In genomic region chr2:167702126-167702525, GRCm38 (mm10) we compare ENCODE assay signal across 28 mouse cellular contexts. TPM values are rescaled to one million over a fixed set of nuclear protein-coding genes. Genes with fewer than 3 reads are reported as not detected.
A peak's percentile ranks its signal among the peaks of the same experiment; 100 is the strongest.
DNase-seq lines count a peak whose midpoint lies in the region; ATAC-seq and TF ChIP-seq lines count a peak whose summit lies in the region.
"Had no signal": no experiment of that assay in that cellular context is flagged by ENCODE, and none has a peak within 500 bp of the region (broad histone marks: within the 10 kb centered on the region; RNA-seq: fewer than 3 reads in every experiment).

No protein-coding gene starts in this region.

- peak overlapping the region; percentile 38; the same call in 1 of the 2 replicates for H3K4me2 ChIP-seq in liver, postnatal 0 days (ENCODE audit: low read depth, low read length)
- no peak overlapping the region for H3K4me2 ChIP-seq in liver, embryonic 11.5 days
- H3K4me2 ChIP-seq: heart, embryonic 15.5 days; hindbrain, embryonic 14.5 days; lung, embryonic 15.5 days; neural tube, embryonic 13.5 days; stomach, embryonic 15.5 days had no signal

- H3K4me1 ChIP-seq in liver, postnatal 0 days (ENCODE audit: insufficient read depth): no peaks in the 10 kb centered on the region; the same call in 1 of the 2 replicates
- H3K4me1 ChIP-seq in liver, embryonic 11.5 days (replicated peaks; ENCODE audit: control insufficient read depth, insufficient read depth, low read length): peaks cover 4% of the 10 kb centered on the region; the same call in 1 of the 2 replicates

- 60% methylated on average over 6 of the region's 6 CpGs for WGBS in liver, postnatal 0 days (ENCODE audit: insufficient replicate concordance)
- WGBS in liver, embryonic 11.5 days: 75% methylated on average over 6 of the region's 6 CpGs
- 85% methylated on average over 6 of the region's 6 CpGs for WGBS in macrophage (ENCODE audit: missing documents)

- H3K79me2 ChIP-seq in macrophage (ENCODE audit: inconsistent target): no peaks in the 10 kb centered on the region

- TF ChIP-seq EP300 in liver, postnatal 0 days (IDR thresholded peaks at IDR 0.05; ENCODE audit: low read depth): no peak

- no peaks in the 10 kb centered on the region for H3K36me3 ChIP-seq in liver, postnatal 0 days (replicated peaks; ENCODE audit: insufficient read depth, low read length)
- H3K36me3 ChIP-seq in liver, embryonic 11.5 days (ENCODE audit: control insufficient read depth, insufficient read depth, low read length): no peaks in the 10 kb centered on the region
- H3K36me3 ChIP-seq in macrophage (ENCODE audit: inconsistent target): no peaks in the 10 kb centered on the region
- H3K36me3 ChIP-seq: heart, embryonic 15.5 days; limb, embryonic 10.5 days; lung, embryonic 15.5 days; neural tube, embryonic 13.5 days; stomach, embryonic 15.5 days had no signal

- no peak for ATAC-seq in liver, postnatal 0 days
- no peak for ATAC-seq in liver, embryonic 11.5 days (replicated peaks; ENCODE audit: low FRiP score)
- ATAC-seq: forebrain, embryonic 14.5 days; midbrain, embryonic 16.5 days; Patski had no signal

- DNase-seq in adrenal gland, postnatal 14 days: peak; percentile 78
- DNase-seq in adrenal gland, adult 8-10 months: no peak
- no peak for DNase-seq in liver, postnatal 0 days
- no peak for DNase-seq in liver, embryonic 11.5 days (ENCODE audit: low spot score)
- DNase-seq in adrenal gland, postnatal 25 days: peak; percentile 45
- DNase-seq in urinary bladder, postnatal 4 days (ENCODE audit: low spot score in 2 of 2): no peak
- DNase-seq: cerebellum, adult 9-10 months; gastrocnemius, postnatal 14 days; heart, adult 2 months; heart, postnatal 36 days; kidney, adult 8-10 months; kidney, postnatal 14 days; lung, postnatal 36 days; thymus, postnatal 4 days had no signal

- H3K9ac ChIP-seq in liver, postnatal 0 days (replicated peaks): no peak overlapping the region
- no peak overlapping the region for H3K9ac ChIP-seq in liver, embryonic 11.5 days (ENCODE audit: low read depth, low read length)
- H3K9ac ChIP-seq: heart, embryonic 15.5 days; hindbrain, embryonic 14.5 days; lung, embryonic 15.5 days; neural tube, embryonic 13.5 days; stomach, embryonic 15.5 days had no signal

- H3K9me3 ChIP-seq in liver, postnatal 0 days (ENCODE audit: low read length): no peaks in the 10 kb centered on the region
- no peaks in the 10 kb centered on the region for H3K9me3 ChIP-seq in liver, embryonic 11.5 days (ENCODE audit: control insufficient read depth, low read length)
- H3K9me3 ChIP-seq: heart, embryonic 15.5 days; limb, embryonic 10.5 days; lung, embryonic 15.5 days; neural tube, embryonic 13.5 days; stomach, embryonic 15.5 days had no signal

- H3K4me3 ChIP-seq in liver, postnatal 0 days (ENCODE audit: low read depth, low read length): no peak overlapping the region
- H3K4me3 ChIP-seq in liver, embryonic 11.5 days (ENCODE audit: low read depth, low read length): no peak overlapping the region
- no peak overlapping the region for H3K4me3 ChIP-seq in macrophage (ENCODE audit: inconsistent target)
- H3K4me3 ChIP-seq: heart, adult 2 months; heart, embryonic 15.5 days; limb, embryonic 10.5 days; lung, embryonic 15.5 days; myocyte; neural tube, embryonic 13.5 days; stomach, embryonic 15.5 days had no signal

- H3K27me3 ChIP-seq in liver, postnatal 0 days (ENCODE audit: insufficient read depth, low read length): no peaks in the 10 kb centered on the region
- no peaks in the 10 kb centered on the region for H3K27me3 ChIP-seq in liver, embryonic 11.5 days (replicated peaks; ENCODE audit: control insufficient read depth, insufficient read depth, low read length)
- H3K27me3 ChIP-seq: heart, embryonic 15.5 days; lung, embryonic 15.5 days; neural tube, embryonic 13.5 days; Patski; stomach, embryonic 15.5 days had no signal

- H3K27ac ChIP-seq in liver, postnatal 0 days (ENCODE audit: low read depth): peak overlapping the region; percentile 64
- H3K27ac ChIP-seq in liver, embryonic 11.5 days (ENCODE audit: low read depth, low read length): no peak overlapping the region
- H3K27ac ChIP-seq in macrophage: 0 out of 2 replicates have a peak overlapping the region, but pooled peaks have one; percentile 7
- H3K27ac ChIP-seq: heart, adult 2 months; heart, embryonic 15.5 days; hindbrain, embryonic 14.5 days; limb, embryonic 10.5 days; lung, embryonic 15.5 days; neural tube, embryonic 13.5 days; stomach, embryonic 15.5 days had no signal

- TF ChIP-seq CTCF in liver, postnatal 0 days (IDR thresholded peaks at IDR 0.05; ENCODE audit: low read depth): no peak

RNA-seq across cellular contexts. Expression of gene Tmem189, which starts 12.5 kb away (rescaled TPM):
- total RNA-seq in adrenal gland, postnatal 14 days (2021): 30.7 and 37.5 TPM in 2 replicates
- total RNA-seq in adrenal gland, adult 8-10 months (2022): 10 to 100 TPM; 25.5 to 32.1 (median 28.5) TPM
- polyA plus RNA-seq in liver, postnatal 0 days (2015; fragmentation: Nextera tagmentation; extraction: Ambion mirVana): 9.8 and 10.1 TPM in 2 replicates
- 30.5 and 32.6 TPM in 2 replicates for polyA plus RNA-seq in liver, embryonic 11.5 days (2014; fragmentation: Nextera tagmentation; extraction: Ambion mirVana)
- total RNA-seq in adrenal gland, postnatal 25 days (2021): 37.4 and 40.5 TPM in 2 replicates
- 100 to 1,000 TPM in 7 of 26 experiments, 10 to 100 TPM in 19; 41.8 to 182 (median 85.4) TPM for total RNA-seq in macrophage (2018; cell fraction: chromatin; rRNA removed)
- 100 to 1,000 TPM; 103 to 247 (median 137) TPM for total RNA-seq in macrophage (2018; cell fraction: cytosol; rRNA removed)
- total RNA-seq in macrophage (2018; cell fraction: nucleus; rRNA removed): 100 to 1,000 TPM in 25 of 26 experiments, 10 to 100 TPM in 1; 73.5 to 264 (median 143) TPM
- polyA plus RNA-seq in macrophage (2018): 165 to 276 TPM (median 174 TPM) in 3 replicates

RNA-seq across cellular contexts. Expression of gene Cebpb, which starts 13.4 kb away (rescaled TPM):
- 358 and 403 TPM in 2 replicates for total RNA-seq in adrenal gland, postnatal 14 days (2021)
- 100 to 1,000 TPM in 3 of 4 experiments, 10 to 100 TPM in 1; 91.8 to 623 (median 239) TPM for total RNA-seq in adrenal gland, adult 8-10 months (2022)
- polyA plus RNA-seq in liver, postnatal 0 days (2015; fragmentation: Nextera tagmentation; extraction: Ambion mirVana): 27.5 and 43.6 TPM in 2 replicates
- polyA plus RNA-seq in liver, embryonic 11.5 days (2014; fragmentation: Nextera tagmentation; extraction: Ambion mirVana): 13.9 and 14.4 TPM in 2 replicates
- total RNA-seq in adrenal gland, postnatal 25 days (2021): 483 and 585 TPM in 2 replicates
- 10 to 100 TPM; 13.7 to 87.4 (median 42.2) TPM for total RNA-seq in macrophage (2018; cell fraction: chromatin; rRNA removed)
- 100 to 1,000 TPM in 12 of 26 experiments, 10 to 100 TPM in 14; 30.7 to 271 (median 98.7) TPM for total RNA-seq in macrophage (2018; cell fraction: cytosol; rRNA removed)
- 100 to 1,000 TPM in 19 of 26 experiments, 10 to 100 TPM in 7; 25.3 to 303 (median 156) TPM for total RNA-seq in macrophage (2018; cell fraction: nucleus; rRNA removed)
- 4.8 to 33.5 TPM (median 23.5 TPM) in 3 replicates for polyA plus RNA-seq in macrophage (2018)

RNA-seq across cellular contexts. Expression of gene Gm20431, which starts 40.8 kb away (rescaled TPM):
- 19.2 and 23.8 TPM in 2 replicates for total RNA-seq in adrenal gland, postnatal 14 days (2021)
- 10 to 100 TPM; 19.9 to 23.9 (median 22.1) TPM for total RNA-seq in adrenal gland, adult 8-10 months (2022)
- polyA plus RNA-seq in liver, postnatal 0 days (2015; fragmentation: Nextera tagmentation; extraction: Ambion mirVana): 1.7 and 2.4 TPM in 2 replicates
- polyA plus RNA-seq in liver, embryonic 11.5 days (2014; fragmentation: Nextera tagmentation; extraction: Ambion mirVana): 3.8 and 4.9 TPM in 2 replicates
- 12.1 and 15.7 TPM in 2 replicates for total RNA-seq in adrenal gland, postnatal 25 days (2021)
- not detected for total RNA-seq in macrophage (2018; cell fraction: chromatin; rRNA removed)
- under 1 TPM in 10 of 26 experiments, not detected in 16; 0.09 to 0.43 (median 0.13) TPM for total RNA-seq in macrophage (2018; cell fraction: cytosol; rRNA removed)
- total RNA-seq in macrophage (2018; cell fraction: nucleus; rRNA removed): 1 to 10 TPM in 1 of 26 experiments, under 1 TPM in 2, not detected in 23; 0.35 to 1.7 (median 0.48) TPM
- not detected in 3 replicates for polyA plus RNA-seq in macrophage (2018)
- total RNA-seq: liver, adult 2 months had no signal
- polyA plus RNA-seq: CD4-positive, CD25-positive, alpha-beta regulatory T cell, adult 4 months; inflammation-experienced regulatory T-cells, adult 6 months had no signal

Comparison
In these comparisons a context has a peak if more than half of its experiments do, and no peak if none do; other contexts are left out.
1. DNase-seq: peak in adrenal gland, postnatal 14 days (single experiment) and adrenal gland, postnatal 25 days (single experiment); none in adrenal gland, adult 8-10 months (single experiment), liver, postnatal 0 days (single experiment), liver, embryonic 11.5 days (single experiment) and urinary bladder, postnatal 4 days (0 of 2).